Mouse (Mus musculus) ES-E14 (cell line): ENCODE measurements around the gene Olfr522. TPM values are rescaled to one million over a fixed set of nuclear protein-coding genes. Genes with fewer than 3 reads are reported as not detected.
A peak's percentile ranks its signal among the peaks of the same experiment; 100 is the strongest.

Source experiments
- DNase-seq: peaks from one replicate; pipeline ENCODE4 v3.0.0-alpha.2; 2013; ENCODE audit warnings: low read depth, low spot score
- H3K27ac ChIP-seq: 2 replicates; pipeline ENCODE4 v1.5.1; 2012; ENCODE audit warnings: low read depth, mild to moderate bottlenecking, low read length, moderate library complexity, mixed read lengths; ENCODE audit not compliant: poor library complexity, insufficient read depth, severe bottlenecking
- H3K36me3 ChIP-seq: 2 replicates; pipeline ENCODE4 v1.6.1; 2012; ENCODE audit warnings: mild to moderate bottlenecking, low read length, moderate library complexity, mixed read lengths; ENCODE audit not compliant: control insufficient read depth, poor library complexity, insufficient read depth, severe bottlenecking
- H3K4me1 ChIP-seq, 2 experiments: fragments of 150-350 bp in 1 of 2; sonication (generic) in 1 of 2; 2 replicates each; pipeline ENCODE4 v1.6.1; 2012; ENCODE audit warnings: low read length in 2 of 2, mild to moderate bottlenecking in 1 of 2, mixed read lengths in 1 of 2; ENCODE audit not compliant: control insufficient read depth in 2 of 2, insufficient read depth in 2 of 2, poor library complexity in 1 of 2
- H3K4me3 ChIP-seq, 2 experiments: fragments of 150-350 bp in 1 of 2; sonication (generic) in 1 of 2; 2 replicates each; pipeline ENCODE4 v1.5.1; 2012; ENCODE audit warnings: low read length in 2 of 2, low read depth in 1 of 2, mild to moderate bottlenecking in 1 of 2, mixed read lengths in 1 of 2; ENCODE audit not compliant: insufficient read depth in 1 of 2, poor library complexity in 1 of 2, severe bottlenecking in 1 of 2
- H3K9ac ChIP-seq: 2 replicates; pipeline ENCODE4 v1.6.1; 2012; ENCODE audit warnings: low read depth, mild to moderate bottlenecking, low read length, mixed read lengths; ENCODE audit not compliant: poor library complexity, insufficient read depth, severe bottlenecking
- H3K9me3 ChIP-seq: fragments of 150-350 bp; sonication (generic); 2 replicates; pipeline ENCODE4 v1.6.1; 2012; ENCODE audit warnings: low read depth, mild to moderate bottlenecking, low read length; ENCODE audit not compliant: control insufficient read depth, insufficient read depth
- CHD2 ChIP-seq: IDR thresholded peaks from 2 replicates; pipeline ENCODE4 v1.6.1; 2014; ENCODE audit warnings: mild to moderate bottlenecking, low read depth, low read length, inconsistent platforms
- HCFC1 ChIP-seq: IDR thresholded peaks from 2 replicates; pipeline ENCODE4 v1.6.1; 2012; ENCODE audit warnings: low read length, inconsistent platforms, borderline replicate concordance; ENCODE audit not compliant: insufficient read depth
- MAFK ChIP-seq: IDR thresholded peaks from 2 replicates; pipeline ENCODE4 v1.6.1; 2014; ENCODE audit warnings: mild to moderate bottlenecking, low read depth, low read length, inconsistent platforms; ENCODE audit not compliant: insufficient read depth
- ZC3H11A ChIP-seq: IDR thresholded peaks from 2 replicates; pipeline ENCODE4 v1.6.1; 2012; ENCODE audit warnings: low read depth, mild to moderate bottlenecking, inconsistent platforms, low read length, borderline replicate concordance
- ZNF384 ChIP-seq: IDR thresholded peaks from 2 replicates; pipeline ENCODE4 v1.6.1; 2012; ENCODE audit warnings: low read depth, low read length, inconsistent platforms
- in situ Hi-C, 2 experiments: fragments of 600-800 bp; cut with MboI; formaldehyde crosslinking; loops; one replicate each; pipeline ENCODE4 v1.15.1; 2025; ENCODE audit warnings: low sequenced_read_pairs in 2 of 2, inconsistent platforms in 1 of 2; ENCODE audit not compliant: unreplicated experiment in 2 of 2
- total RNA-seq: library from RNA; depleted of rRNA; stranded (reverse); fragments of 300-350 nt; gene quantifications from 2 replicates; pipeline ENCODE4 v1.2.3, GENCODE M21; 2012

Gene Olfr522
- total RNA-seq, 1 experiment: not detected

DNA sequence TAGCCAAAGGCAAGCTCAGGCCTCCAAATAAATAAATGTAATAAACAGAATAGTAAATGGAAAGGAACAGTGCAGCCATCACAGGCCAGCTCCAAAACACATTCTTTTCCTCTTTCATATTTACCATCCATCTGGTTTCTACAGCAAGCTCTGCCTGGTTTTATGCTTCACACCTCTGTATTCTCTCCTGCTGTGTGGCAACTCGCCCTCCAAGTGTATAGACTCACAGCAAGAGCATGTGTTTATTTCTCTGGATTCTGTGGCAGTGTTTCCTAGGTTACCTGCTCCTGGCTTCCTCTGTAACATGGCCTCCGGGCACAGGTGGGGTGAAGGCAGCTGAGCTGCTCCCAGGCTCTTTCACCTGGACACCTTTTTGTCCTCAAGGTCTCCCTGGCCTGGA is 27.9 kb upstream of the Olfr522 start:
- no peak overlapping the region for H3K4me3 ChIP-seq
- H3K36me3 ChIP-seq: no peaks in the 10 kb centered on the region
- in situ Hi-C loops: no loop called here
- no peak overlapping the region for H3K27ac ChIP-seq
- no peaks in the 10 kb centered on the region for H3K4me1 ChIP-seq
- TF ChIP-seq MAFK (no peak), CHD2 (no peak), HCFC1 (no peak), ZC3H11A (no peak), ZNF384 (no peak)
- H3K9me3 ChIP-seq: no peaks in the 10 kb centered on the region
- no peak overlapping the region for H3K9ac ChIP-seq
- DNase-seq: no peak

DNA sequence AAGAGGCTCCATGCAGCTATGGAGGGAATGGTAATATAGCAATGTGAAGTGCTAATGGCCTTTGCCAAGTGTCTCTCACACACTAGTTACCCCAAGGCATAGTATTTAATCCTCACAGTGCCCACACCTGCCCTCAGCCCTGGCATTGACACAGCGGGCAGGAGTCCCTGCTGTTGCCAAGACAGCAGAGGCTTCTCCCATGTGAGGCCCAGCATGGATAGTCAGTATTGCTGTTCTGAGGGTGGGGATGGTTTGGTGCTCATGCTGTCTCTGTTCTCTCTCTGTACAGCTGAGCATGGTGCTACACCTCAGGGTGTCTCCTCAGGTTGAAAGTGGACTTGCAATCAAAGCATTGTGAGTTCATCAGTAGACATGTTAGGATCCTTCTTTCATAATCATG is 25.9 kb upstream of the Olfr522 start:
- Histone ChIP-seq H3K9me3 (no peaks in the 10 kb centered on the region), H3K36me3 (no peaks in the 10 kb centered on the region), H3K4me1 (no peaks in the 10 kb centered on the region), H3K4me3 (no peak overlapping the region), H3K27ac (no peak overlapping the region), H3K9ac (no peak overlapping the region)
- in situ Hi-C loops: no loop called here
- TF ChIP-seq CHD2 (no peak), ZNF384 (no peak), ZC3H11A (no peak), MAFK (no peak), HCFC1 (no peak)
- no peak for DNase-seq

DNA sequence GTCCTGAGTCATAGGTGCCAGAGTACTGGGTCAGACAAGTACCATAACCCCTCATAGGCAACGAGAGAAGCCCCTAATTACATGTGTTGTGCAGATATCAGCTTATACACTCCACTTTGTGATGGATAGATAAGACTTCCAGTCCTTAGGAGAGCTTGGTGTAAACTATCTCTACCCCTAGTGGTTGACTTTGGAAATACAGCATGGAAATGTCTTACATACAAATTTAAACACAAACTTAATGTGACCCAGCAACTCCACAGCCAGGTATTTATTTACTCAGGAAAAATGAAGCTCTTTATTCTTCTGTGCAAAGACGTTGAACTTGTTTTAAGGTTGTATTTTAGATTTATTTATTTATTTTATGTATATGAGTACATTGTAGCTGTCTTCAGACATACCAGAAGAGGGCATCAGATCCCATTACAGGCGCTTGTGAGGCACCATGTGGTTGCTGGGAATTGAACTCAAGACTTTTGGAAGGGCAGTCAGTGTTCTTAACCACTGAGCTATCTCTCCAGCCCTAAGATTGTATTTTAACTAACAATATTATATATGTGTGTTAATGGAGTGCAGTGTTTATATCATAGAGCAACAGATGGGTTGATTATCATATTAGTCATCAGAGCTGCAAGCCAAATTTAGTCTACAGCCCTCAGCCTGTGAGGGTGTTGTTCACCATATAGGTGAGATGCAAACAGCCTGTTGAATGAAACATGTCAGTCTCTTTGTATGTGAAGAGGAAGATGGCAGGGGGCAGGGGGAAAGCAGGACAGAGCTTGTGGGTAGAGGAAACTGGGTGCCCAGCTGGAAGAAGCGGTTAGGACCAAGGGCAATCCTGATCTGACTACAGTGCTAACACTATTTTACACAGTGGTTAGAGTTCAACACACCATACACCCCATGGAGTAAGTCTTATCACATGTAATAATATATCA is 24.1 kb upstream of the Olfr522 start:
- TF ChIP-seq MAFK (no peak), ZC3H11A (no peak), HCFC1 (no peak), CHD2 (no peak), ZNF384 (no peak)
- no peaks in the 10 kb centered on the region for H3K4me1 ChIP-seq
- in situ Hi-C loops: no loop called here
- H3K9ac ChIP-seq: no peak overlapping the region
- H3K36me3 ChIP-seq: no peaks in the 10 kb centered on the region
- H3K9me3 ChIP-seq: no peaks in the 10 kb centered on the region
- DNase-seq: peak; percentile 55
- H3K27ac ChIP-seq: no peak overlapping the region
- no peak overlapping the region for H3K4me3 ChIP-seq

DNA sequence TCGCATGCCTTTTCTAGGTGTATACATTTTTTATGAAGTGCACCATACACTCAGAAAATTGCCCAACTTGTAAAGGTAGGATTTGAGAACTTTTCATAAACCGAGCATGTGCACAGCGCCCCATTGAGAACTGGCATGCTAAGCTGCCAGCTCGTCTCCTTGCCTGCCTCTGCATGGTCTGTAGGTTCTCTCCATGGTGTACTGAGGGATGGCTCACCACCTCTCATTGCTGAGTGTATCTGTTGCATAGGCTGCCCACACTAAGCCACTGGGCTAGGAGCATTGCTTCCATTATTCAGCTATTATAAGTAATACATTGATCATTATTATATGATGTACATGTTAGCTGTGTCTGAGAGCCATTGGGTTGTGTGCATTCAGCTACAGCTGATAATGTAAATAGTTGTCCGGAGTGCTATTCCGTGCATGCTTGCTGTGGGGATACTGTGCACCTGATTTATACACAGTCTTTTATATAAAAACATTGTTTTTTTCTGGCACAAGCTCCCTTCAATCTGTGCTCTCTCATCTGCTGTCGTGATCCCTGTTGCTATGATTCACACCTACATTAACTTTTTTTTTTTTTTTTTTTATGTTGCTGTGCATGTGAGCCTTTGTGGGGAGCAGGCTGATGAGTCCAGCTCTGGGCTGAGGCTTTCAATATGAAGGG is 23.3 kb upstream of the Olfr522 start:
- no peak for DNase-seq

More for the DNA sequence above, 23.3 kb upstream of the Olfr522 start:
- TF ChIP-seq MAFK (no peak), CHD2 (no peak), ZNF384 (no peak), ZC3H11A (no peak), HCFC1 (no peak)
- no peak overlapping the region for H3K4me3 ChIP-seq
- H3K27ac ChIP-seq: no peak overlapping the region
- in situ Hi-C loops: no loop called here
- H3K36me3 ChIP-seq: no peaks in the 10 kb centered on the region
- H3K9me3 ChIP-seq: no peaks in the 10 kb centered on the region
- no peaks in the 10 kb centered on the region for H3K4me1 ChIP-seq
- no peak overlapping the region for H3K9ac ChIP-seq
